Mouse (Mus musculus): Measurements from ENCODE around the gene Xlr5c. TPM values are rescaled to one million over a fixed set of nuclear protein-coding genes. Genes with fewer than 3 reads are reported as not detected.
"Not testable (repeated sequence)": the region's sequence is repeated elsewhere in the genome, so short reads cannot be mapped to it uniquely, and the experiment has no call there.

The Xlr5c gene
- total RNA-seq (2021), result not detected
- long read RNA-seq, experiment 1, result 0 reads
- long read RNA-seq, experiment 2, result 0 reads

GRCm38 (mm10) chrX:73292876-73293275 lies at the start of gene Xlr5c, which contains the start of gene Xlr5a:
Gene Xlr5c (minus strand): TSS chrX:73292976.
Gene Xlr5a (minus strand): TSS chrX:73292976.
- DNase-seq, result not testable (repeated sequence)

- DNase-seq, result peak; percentile 70
Measured at GRCm38 (mm10) chrX:73342483-73342895, 49.7 kb upstream of the Xlr5c start, which contains the start of gene Zfp275. Gene Zfp275 (plus strand): TSS chrX:73342621.

- DNase-seq, result no peak
Measured at GRCm38 (mm10) chrX:73342068-73342467, 49.3 kb upstream of the Xlr5c start.

- DNase-seq, result no peak
Measured at GRCm38 (mm10) chrX:73341473-73341872, 48.7 kb upstream of the Xlr5c start.

GRCm38 (mm10) chrX:73336740-73337139 lies 44.0 kb upstream of the Xlr5c start, which contains the start of gene Gm45015:
Gene Gm45015 (minus strand): TSS chrX:73336840.
- no peak for DNase-seq

- DNase-seq, result no peak
Measured at GRCm38 (mm10) chrX:73333548-73333947, 40.8 kb upstream of the Xlr5c start.

- DNase-seq, result no peak
Measured at GRCm38 (mm10) chrX:73327215-73327614, 34.4 kb upstream of the Xlr5c start.

DNA sequence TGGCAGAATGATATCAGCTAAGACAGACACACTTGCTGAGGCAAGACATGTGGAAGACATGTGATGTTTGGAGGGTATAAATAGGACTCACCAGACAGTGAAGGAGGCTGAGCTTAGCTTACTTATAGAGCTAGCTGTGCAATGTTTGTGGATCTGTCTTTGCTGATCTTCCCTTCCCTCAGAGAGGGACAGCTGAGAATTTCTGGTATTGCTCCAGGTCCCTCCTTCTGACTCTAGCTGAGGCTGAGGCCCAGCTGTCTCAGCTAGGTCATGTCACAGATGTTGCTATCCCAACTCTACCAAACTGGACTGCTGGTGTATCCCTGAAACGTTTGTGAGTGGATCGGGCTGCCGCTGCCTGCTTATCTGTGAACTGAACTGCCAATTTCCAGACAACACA lies 28.3 kb upstream of the Xlr5c start:
- no peak for DNase-seq

- peak; percentile 8 for DNase-seq
Measured at GRCm38 (mm10) chrX:73312522-73312921, 19.7 kb upstream of the Xlr5c start.

- not testable (repeated sequence) for DNase-seq
Measured at GRCm38 (mm10) chrX:73295745-73296144, 3.0 kb upstream of the Xlr5c start.

GRCm38 (mm10) chrX:73265270-73265669 lies 27.5 kb downstream of the Xlr5c start, which contains the start of gene Xlr3c:
Gene Xlr3c (minus strand): TSS chrX:73265390.
- not testable (repeated sequence) for DNase-seq

DNA sequence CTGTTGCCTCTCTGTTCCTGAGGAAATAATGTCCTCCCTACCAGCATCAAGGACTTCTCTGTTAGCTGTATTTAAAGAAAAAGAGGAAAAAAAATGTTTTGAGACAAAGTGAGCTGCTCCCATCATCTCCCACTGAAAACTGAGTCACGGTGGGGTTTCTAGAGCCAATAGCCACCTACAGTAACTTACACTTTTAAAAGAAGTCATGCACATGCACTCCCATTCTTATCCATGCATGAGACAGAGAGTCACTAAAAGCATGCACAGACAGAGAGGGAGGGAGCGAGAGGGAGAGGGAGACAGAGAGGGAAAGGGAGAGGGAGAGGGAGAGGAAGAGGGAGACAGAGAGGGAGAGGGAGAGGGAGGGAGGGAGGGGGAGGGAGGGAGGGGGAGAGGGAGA lies 30.3 kb downstream of the Xlr5c start:
- not testable (repeated sequence) for DNase-seq

- DNase-seq, result not testable (repeated sequence)
Measured at GRCm38 (mm10) chrX:73242821-73243325, 49.9 kb downstream of the Xlr5c start, which contains the start of gene Xlr4c. Gene Xlr4c (minus strand): TSS chrX:73243130.

Other genes with a start within 250 kb of the Xlr5c start
- under 1 TPM in 1 of 2 experiments, not detected in 1; 0.12 TPM for gene Pnma3, start 228.2 kb downstream of the Xlr5c start, total RNA-seq (2021)
- gene Xlr4a, start 210.5 kb downstream of the Xlr5c start, total RNA-seq (2021), result not detected
- under 1 TPM; 0.20 to 0.59 TPM for gene Xlr3a, start 195.9 kb downstream of the Xlr5c start, total RNA-seq (2021)
- not detected for gene Gm14685, start 175.9 kb downstream of the Xlr5c start, total RNA-seq (2021)
- not detected for gene Xlr5b, start 144.2 kb downstream of the Xlr5c start, total RNA-seq (2021)
- gene DXBay18, start 143.5 kb downstream of the Xlr5c start, total RNA-seq (2021), result not detected
- not detected for gene Spin2d, start 116.0 kb downstream of the Xlr5c start, total RNA-seq (2021)
- 1 to 10 TPM; 6.6 to 8.4 TPM for gene Xlr3b, start 100.8 kb downstream of the Xlr5c start, total RNA-seq (2021)
- not detected for gene Xlr4b, start 78.6 kb downstream of the Xlr5c start, total RNA-seq (2021)
- 1 to 10 TPM; 7.5 to 8.2 TPM for gene F8a, start 64.7 kb downstream of the Xlr5c start, total RNA-seq (2021)
- gene Xlr4c, start 49.8 kb downstream of the Xlr5c start, total RNA-seq (2021), result under 1 TPM in 1 of 2 experiments, not detected in 1; 0.80 TPM
- under 1 TPM; 0.38 to 0.45 TPM for gene Xlr3c, start 27.6 kb downstream of the Xlr5c start, total RNA-seq (2021)
- not detected for gene Xlr5a, start within 50 bp of the Xlr5c start, total RNA-seq (2021)
- not detected for gene Gm45015, start 43.9 kb upstream of the Xlr5c start, total RNA-seq (2021)
- gene Zfp275, start 49.6 kb upstream of the Xlr5c start, total RNA-seq (2021), result 10 to 100 TPM in 1 of 2 experiments, 1 to 10 TPM in 1; 8.5 to 12.8 TPM
- gene Gm18336, start 105.8 kb upstream of the Xlr5c start, total RNA-seq (2021), result not detected
- under 1 TPM in 1 of 2 experiments, not detected in 1; 0.05 TPM for gene Zfp92, start 118.1 kb upstream of the Xlr5c start, total RNA-seq (2021)
- not detected for gene Trex2, start 142.4 kb upstream of the Xlr5c start, total RNA-seq (2021)
- 10 to 100 TPM; 21.2 to 25.1 TPM for gene Haus7, start 166.1 kb upstream of the Xlr5c start, total RNA-seq (2021)
- 100 to 1,000 TPM; 303 to 408 TPM for gene Bgn, start 190.6 kb upstream of the Xlr5c start, total RNA-seq (2021)
- 1 to 10 TPM; 7.8 to 8.4 TPM for gene Atp2b3, start 210.1 kb upstream of the Xlr5c start, total RNA-seq (2021)